Mouse (Mus musculus) large intestine, adult 2 months (tissue): ENCODE data around the gene Hapln4. TPM values are rescaled to one million over a fixed set of nuclear protein-coding genes. Genes with fewer than 3 reads are reported as not detected.

ENCODE experiments used
- DNase-seq: peaks from one replicate; pipeline ENCODE4 v3.0.0-alpha.2; 2012; ENCODE audit warnings: low read depth, low spot score
- WGBS: fragments of 180-500 bp; shearing (Covaris S2); methylation state at CpG from one replicate; pipeline ENCODE4 v1.1.7; 2018; 5-methylcytosine and 5-hydroxymethylcytosine counted together
- polyA plus RNA-seq: library from polyadenylated mRNA; depleted of rRNA; stranded (reverse); fragments of >200 nt; gene quantifications from 2 replicates; pipeline ENCODE4 v1.2.3, GENCODE M21; 2012

The Hapln4 gene
- polyA plus RNA-seq, 1 experiment: 0.42 TPM

DNA sequence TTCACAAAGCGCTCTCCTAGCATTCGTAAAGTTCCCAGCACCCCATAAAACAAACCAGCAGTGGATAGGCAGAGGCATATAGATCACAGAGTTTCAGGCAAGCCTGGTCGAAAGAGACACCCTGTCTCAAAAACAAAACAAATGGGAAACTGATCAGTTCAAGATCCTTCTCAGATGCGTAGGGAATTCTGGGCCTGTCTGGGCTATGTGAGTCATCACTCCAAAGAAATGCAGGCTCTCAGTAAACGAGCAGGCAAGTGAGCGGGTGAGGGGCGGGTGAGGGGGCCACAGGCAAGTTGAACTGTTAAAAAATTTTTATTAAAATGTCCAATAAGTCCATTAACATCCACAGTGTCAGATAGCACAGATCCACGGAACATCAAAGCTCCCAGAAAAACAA, 9.5 kb downstream of the Hapln4 start:
- no peak for DNase-seq
- 50% methylated on average over 8 of the region's 8 CpGs for WGBS

DNA sequence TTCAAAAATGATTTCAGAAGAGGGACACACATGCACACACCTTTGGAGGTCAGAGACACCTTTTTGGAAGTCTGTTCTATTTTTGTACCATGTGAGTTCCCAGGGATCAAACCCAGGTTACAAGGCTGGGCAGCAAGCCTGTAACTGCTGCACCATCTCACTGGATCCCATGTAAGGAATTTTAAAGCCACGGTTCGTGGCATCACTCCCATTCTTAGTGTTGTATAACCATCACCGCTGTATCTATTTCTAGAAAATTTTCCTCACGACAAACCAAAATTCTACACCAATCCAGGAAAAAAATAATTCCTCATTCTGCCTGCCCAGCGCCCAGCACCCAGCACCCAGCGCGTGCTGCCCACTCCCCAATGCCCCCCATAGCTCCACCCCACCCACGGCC, 16.0 kb downstream of the Hapln4 start:
- 64% methylated on average over 8 of the region's 8 CpGs for WGBS
- no peak for DNase-seq

DNA sequence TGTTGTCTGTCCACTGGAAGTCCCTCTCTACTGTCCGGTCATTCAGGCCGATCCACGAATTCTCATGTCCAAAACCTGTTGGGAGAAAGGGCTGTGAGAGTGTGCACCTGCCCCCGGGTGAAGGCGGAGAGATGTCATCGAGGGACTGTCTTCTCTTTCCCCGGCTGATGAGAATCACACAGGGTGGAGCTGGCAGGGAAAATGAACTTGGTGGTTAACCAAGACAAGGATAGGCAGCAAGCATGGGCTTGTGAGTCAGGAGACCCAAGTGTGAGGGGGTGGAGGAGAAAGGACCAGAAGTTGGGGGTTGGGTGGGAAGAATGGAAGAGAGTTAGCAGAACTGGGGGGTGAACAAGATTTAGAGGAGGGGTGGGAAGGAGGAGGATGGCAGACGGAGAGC, 17.0 kb downstream of the Hapln4 start:
- no peak for DNase-seq
- 75% methylated on average over 8 of the region's 8 CpGs for WGBS

DNA sequence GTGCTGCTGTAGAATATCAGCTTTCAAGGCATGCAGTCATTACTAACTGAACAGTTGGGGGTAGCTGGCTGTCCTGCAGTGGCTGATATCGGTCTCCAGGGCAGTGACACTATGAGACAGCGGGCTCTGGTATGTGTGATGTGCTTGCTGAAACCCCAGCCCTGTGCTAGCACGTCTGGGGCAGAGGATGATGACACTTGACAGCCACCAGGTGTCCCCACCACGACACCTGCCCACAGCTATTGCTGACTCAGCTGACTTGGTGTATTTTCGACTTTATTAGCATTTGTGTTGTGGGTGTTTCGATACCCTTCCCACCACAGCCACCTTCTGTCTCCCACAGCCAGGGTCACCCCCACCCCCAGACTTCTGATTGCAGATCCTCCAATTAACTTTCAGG, 21.2 kb downstream of the Hapln4 start:
- no peak for DNase-seq
- 6% methylated on average over 6 of the region's 6 CpGs for WGBS

DNA sequence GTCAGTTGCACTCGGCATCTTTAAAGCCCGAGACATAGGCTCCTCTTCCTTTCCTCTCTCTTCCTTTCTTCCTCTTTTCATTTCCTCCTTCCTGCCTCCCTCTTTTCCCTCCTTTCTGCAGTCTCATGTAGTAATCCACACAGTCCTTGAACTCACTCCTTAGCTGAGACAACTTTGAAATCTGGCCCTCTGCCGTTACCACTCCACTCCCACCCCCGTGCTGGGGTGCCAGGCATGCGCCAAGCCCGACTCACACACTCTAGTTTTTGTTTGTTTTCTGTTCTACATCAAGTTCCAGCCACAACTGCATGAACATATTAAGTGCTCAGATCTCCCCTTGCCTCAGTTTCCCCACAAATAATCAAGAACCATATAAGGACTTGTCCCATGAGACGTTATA, 21.7 kb downstream of the Hapln4 start:
- 69% methylated on average over 7 of the region's 7 CpGs for WGBS

DNA sequence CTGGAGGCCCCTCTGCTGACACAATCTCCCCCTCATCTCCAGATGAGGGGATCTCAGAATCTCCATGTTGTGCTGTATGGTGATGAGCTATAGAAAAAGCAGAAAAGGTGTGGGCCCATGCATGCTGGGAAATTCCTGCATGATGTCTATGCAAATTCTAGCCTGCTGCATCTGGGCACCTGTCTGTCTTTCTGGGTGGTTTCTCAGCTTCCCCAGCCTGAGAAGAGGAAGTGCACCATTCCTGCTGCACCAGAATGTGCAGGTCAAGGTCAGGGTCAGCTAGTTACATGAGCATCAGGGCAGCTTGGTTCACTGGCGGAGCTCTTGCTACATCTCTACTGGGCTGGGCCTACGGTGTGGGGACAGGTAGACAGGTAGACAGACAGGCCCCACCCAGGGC, 27.2 kb downstream of the Hapln4 start:
- 62% methylated on average over 2 of the region's 2 CpGs for WGBS
- no peak for DNase-seq

More for the DNA sequence above, 21.7 kb downstream of the Hapln4 start:
- DNase-seq: no peak

DNA sequence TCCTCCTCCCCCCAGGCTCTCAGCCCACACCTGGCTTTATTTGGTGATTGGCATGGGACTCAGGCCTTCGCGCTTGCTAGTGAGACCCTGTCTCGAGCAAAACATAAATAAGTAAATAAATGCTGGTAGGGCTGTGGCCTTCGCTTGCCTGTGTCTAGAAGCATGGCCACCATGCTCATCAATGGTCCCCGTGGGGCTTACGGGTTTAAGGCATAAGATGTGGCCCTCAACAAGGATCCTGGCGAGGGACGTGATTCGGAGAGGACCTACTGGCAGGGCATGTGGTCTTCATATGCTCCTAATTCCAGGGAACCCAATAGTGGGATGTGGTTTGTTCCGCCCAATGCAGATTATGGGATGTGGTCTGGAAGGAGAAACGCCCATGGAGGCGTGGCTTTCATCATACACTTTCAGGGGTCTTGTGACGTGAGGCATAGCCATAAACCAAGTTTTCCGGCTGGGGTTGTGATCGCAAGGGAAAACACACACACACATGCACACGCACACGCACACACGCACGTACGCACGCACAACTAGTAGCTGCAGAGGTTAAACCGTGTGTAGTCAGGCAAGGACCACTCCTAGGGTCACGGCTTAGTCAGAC, 28.0 kb downstream of the Hapln4 start:
- 43% methylated on average over 23 of the region's 23 CpGs for WGBS
- DNase-seq: no peak

DNA sequence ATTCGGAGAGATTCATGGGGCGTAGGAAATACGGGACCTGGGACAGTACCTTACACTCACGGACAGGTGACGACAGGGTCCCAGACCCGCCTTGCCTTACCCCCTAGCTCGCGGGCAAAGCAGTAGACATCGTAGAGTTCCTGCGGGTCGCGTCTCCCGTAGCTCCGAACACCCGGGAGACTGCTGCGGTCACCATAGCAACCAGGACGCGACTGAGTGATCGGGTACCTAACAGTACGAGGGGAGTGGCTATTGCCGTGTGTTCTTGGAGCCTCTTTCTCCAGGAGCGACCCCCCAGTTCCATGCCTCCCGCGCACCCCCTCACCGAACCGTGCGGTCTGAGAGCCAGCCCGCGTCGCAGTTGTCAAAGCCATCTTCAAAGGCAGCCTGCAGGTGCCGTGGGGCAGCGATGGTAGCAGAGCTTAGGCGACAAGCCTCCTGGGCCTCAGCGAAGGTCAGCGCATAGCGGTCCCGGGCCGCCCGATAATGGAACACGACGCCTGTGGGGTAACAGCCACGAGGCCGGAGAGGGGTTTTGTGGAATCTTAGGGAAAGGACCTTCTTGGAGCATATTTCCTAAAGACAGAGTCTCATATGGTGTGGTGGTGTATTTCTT, 29.3 kb downstream of the Hapln4 start:
- DNase-seq: no peak
- WGBS: 11% methylated on average over 43 of the region's 43 CpGs

DNA sequence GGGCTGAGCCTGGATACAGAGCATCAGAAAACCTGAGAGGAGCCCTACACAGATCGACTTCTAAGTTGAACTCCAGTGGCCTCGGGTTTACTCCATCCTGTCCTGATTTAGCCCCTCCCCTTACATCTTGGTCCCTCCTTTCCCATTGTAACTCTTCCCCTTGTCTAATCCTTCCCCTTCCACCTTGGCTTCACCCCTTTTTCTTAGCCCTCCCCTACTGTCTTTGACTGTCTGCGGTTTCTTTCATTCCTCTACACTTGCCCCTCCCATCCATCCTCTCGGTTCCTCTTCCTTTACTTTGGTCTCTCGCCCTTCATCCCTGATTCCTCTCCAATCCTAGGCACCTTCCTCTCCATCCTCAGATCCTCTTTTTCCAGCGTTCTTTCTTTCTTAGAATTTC, 31.2 kb downstream of the Hapln4 start:
- 19% methylated on average over 6 of the region's 6 CpGs for WGBS
- DNase-seq: no peak

DNA sequence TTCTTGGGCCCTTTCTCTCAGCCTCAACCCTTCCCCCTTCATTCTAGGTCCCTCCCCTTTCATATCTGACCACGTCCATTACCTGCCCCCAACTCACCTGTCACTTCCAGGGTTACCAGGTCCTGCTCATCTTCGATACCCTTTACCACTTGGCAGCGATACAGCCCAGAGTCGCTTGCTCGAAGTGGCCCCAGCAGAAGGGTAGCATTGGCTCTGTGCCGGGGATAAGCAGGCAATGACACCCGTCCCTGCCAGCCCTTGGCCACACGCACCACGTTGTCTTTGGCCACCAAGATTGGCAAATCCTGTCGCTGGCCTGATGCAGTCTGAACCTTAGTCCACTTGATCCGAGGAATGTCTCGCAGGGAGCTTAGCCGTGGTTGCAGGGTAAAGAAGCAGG, 31.6 kb downstream of the Hapln4 start:
- no peak for DNase-seq
- 61% methylated on average over 13 of the region's 13 CpGs for WGBS

DNA sequence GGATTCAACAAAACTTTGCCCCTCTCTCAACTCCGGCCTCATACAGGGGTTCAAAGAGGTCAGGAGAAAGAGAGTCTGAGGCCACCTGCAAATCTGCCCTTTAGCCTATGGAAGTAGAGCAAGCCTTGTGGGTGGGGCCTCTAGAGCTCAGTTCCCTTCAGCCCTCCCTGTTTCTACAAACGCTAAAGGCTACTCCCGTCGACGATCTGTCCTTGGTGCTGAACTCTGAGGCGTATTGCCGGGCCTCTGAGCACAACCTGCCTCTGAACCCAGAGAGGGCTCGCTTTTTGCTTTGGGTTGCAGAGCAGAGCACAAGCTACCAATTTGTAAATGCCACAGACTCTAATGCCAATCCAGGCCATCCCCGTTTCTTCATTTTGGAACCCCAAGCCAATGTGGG, 34.4 kb downstream of the Hapln4 start:
- DNase-seq: no peak
- WGBS: 7% methylated on average over 9 of the region's 9 CpGs

DNA sequence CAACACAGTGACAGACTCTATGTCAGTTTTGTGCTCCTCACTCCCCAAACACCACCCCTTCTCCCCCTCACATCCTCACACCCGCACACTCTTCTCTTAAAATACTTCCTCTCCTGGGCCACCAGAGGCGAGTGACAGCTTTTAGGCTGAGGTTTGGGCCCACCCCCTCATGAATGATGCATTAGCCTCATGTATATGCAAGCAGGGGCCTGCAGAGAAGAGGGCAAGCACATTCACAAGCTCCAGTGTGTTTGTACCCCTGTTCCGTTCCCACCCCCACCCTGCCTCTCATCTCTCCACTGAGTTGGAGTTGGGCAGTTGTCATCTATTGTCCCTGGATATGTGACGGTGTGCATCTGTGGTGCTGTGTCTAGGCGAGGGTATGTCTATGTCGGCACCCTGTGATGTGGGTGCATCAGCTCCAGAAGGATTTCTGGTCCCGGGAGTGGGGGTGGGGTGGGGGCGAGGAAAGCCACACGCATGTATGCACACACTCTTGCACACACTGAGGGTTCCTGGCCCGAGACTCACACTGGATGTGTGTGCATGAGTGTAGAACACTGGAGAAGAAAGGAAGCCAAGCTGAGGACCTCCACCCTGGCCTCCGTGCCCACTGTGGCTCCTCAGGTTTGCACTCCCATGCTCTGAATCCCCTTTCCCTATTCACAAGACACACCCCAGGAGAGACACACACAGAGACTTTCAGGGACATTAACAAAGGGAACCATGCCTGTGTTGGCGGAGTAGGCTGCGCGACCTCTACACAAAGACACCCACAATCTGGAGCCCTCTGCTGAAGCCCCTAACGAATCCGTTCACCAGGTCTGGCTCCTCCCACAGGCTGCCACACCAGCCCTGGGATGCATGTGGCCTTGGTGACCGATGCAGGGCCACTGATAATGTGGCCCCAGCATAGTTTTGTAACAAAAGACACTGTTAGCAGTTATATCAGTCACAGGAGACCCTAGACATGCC, 35.8 kb downstream of the Hapln4 start:
- 21% methylated on average over 17 of the region's 17 CpGs for WGBS
- DNase-seq: no peak

DNA sequence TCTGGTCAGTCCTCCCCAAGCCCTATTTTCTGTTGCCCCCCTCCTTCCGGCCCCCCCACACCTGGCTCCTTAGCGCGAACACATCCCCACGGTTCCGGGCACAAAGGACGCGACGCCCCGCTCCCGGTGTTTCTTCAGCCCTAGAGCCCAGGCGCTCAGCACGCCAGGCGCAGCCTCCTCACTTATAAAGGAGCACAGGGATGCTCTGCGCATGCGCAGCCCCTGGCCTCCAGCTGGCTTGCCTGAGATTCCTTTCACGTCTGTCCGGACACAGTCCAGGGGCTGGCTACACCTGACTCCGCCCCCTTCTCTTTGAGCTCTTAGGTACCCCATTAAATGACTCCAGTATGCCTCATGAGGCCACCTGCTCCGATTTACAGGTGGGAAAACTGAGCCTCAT, 37.4 kb downstream of the Hapln4 start, which contains the start of gene Ncan:
Gene Ncan (minus strand): TSS at position 207 of the 400 bp plus-strand sequence.
- 4% methylated on average over 19 of the region's 19 CpGs for WGBS
- no peak for DNase-seq

DNA sequence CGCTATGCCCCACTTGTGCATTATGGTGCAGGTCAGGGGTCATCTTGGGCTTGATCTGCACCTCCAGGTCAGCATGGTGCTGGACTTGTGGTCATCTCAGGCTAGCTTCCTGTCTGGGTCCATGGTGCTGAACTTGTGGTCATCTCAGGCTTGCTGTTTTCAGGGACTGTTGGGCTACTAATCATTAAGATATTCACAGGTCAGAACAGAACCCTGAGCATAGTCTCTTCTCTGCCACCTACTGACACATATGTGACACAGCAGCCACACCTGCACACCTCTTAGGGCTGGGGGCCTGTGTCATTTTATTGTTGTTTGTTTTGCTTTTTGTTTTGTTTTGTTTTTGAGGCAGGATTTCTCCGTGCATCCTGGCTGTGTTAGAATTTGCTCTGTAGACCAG, 39.6 kb downstream of the Hapln4 start:
- WGBS: 48% methylated on average over 2 of the region's 2 CpGs
- no peak for DNase-seq

DNA sequence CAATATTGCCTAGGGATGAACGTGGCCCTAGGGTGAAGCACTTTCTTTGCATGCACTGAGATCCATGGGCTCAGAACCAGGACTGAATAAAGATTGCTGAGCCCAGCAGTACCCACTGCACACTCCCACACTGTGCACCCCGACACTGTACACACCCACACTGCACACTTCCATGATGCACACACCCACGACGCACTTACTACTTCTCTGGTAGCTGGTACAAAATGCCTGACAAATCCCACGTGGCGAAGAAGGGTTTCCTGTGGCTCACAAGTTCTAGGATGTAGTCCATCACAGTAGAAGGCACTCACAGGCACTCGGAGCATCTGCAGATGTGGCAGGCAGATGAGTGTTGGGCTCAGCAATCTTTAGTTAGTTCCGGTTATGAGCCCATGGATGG, 41.7 kb downstream of the Hapln4 start:
- DNase-seq: no peak
- 58% methylated on average over 8 of the region's 8 CpGs for WGBS

DNA sequence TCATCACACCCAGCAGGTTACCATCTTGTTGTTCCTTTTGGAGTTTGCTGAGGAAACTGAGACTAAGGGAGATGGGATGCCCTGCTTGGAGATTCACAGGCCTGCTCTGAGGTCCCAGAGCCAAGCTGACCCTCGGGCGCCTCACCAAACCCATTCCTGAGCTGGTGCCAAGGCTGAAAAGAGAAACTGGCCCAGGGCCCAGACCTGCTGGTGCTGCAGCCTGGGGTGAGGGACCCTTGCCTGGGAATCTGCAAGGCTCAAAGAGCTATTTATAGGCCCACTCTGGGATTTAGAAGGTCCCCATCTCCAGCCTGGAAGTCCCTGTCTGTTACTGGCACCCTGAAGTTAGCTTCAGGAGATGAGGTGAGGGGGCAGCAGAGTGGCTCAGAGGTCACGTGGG, 45.2 kb downstream of the Hapln4 start:
- WGBS: 51% methylated on average over 3 of the region's 3 CpGs
- no peak for DNase-seq

DNA sequence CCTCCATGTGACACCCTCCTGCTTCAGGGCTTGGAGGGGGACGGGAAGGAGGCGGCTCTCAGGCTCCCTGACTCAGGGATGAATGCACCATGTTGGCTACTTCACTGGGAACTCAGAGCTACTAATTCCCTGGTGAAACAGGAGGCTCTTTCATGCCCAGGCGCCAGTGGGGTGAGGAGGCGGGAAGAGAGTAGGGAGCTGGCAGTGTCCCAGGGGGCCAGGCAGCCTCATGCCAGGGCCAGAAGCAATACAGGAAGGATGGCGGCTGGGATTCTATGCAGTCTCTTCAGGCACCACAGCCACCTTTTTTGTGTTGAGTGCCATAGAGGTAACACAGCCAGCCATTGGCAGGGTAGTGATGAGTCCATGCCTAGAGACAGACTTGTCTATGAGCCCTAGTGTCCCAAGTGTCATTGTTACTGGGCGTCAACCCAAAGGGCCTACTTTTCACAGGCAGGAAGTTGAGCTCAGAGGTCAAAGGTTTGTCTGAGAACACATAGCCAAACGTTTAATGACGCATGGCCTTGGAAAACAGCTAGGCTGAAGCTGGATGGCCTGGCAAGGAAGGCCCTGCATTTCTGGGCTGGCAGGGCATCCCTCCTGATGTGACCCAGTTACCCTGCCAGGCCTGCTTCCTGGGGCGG, 46.2 kb downstream of the Hapln4 start:
- WGBS: 37% methylated on average over 9 of the region's 9 CpGs
- peak; percentile 76 for DNase-seq

DNA sequence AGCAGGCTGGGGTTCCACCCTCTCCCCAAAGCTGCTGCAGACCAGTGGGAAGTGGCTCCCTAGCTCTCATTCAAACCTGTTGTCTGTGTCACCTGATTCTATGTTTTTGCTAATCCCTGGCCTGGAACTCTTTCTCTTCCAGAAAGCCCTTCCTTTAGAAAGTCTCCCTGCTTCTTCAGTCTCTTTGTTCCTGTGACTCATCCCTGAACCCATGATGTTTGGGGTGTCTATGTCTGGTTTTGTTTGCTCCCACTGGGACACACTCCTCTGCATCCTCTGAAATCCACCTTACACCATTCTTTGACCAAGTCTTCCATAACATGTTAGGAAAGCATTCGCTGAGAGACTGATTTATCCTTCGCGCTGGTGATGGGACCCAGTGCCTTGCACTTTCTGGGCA, 46.8 kb downstream of the Hapln4 start:
- no peak for DNase-seq
- 90% methylated on average over 3 of the region's 3 CpGs for WGBS

DNA sequence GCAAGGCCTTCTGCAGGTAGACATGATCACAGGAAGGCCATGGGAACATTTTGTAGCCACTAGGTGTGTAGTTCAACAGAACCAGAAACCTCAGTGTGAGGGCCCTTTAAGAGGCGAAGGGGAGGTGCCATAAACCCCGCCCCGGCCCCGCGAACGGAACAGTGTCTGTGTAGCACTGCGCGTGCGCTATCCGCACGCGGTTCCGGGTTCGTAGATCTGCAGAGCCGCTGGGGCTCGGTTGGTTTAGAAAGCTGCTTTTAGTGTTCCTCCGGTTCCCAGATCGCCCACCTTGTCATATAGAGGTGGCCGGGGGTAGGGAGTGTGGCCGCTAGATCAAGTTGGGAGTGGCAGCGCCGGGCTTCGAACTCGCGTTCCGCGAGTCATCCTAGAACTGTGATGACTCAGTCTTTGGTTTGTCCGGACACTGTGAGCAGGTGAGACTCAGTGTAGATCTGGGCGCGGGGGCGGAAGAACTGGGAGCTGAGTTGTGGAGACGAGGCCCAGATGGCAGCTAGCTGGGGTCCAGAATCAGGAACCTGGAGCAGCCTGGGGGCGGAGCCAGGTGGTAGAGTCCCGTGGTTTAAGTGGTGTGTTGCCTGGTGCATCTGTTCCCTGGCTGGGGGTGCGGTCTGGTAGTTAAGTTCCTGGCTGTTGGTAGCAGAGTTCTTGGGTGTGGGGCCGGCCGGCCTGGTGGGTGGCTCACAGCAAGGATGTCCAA, 48.1 kb downstream of the Hapln4 start, which contains the start of gene Nr2c2ap:
Gene Nr2c2ap (plus strand): TSS at position 168 of the 718 bp plus-strand sequence.
- DNase-seq: peak; percentile 76
- WGBS: 1% methylated on average over 37 of the region's 37 CpGs
